15 mouse cellular contexts compared by ENCODE assay signal in genomic region chr10:75627490-75627889, GRCm38 (mm10). TPM values are rescaled to one million over a fixed set of nuclear protein-coding genes. Genes with fewer than 3 reads are reported as not detected.
DNase-seq lines count a peak whose midpoint lies in the region; ATAC-seq lines count a peak whose summit lies in the region.
"Had no signal": no experiment of that assay in that cellular context is flagged by ENCODE, and none has a peak within 500 bp of the region (broad histone marks: within the 10 kb centered on the region; RNA-seq: fewer than 3 reads in every experiment).

No protein-coding gene starts in this region.

- no peaks in the 10 kb centered on the region for H3K9me3 ChIP-seq in forebrain, embryonic 14.5 days (replicated peaks; ENCODE audit: control insufficient read depth, low read length)
- H3K9me3 ChIP-seq in forebrain, embryonic 15.5 days, result no peaks in the 10 kb centered on the region
- H3K9me3 ChIP-seq: hindbrain, embryonic 15.5 days; neural tube, embryonic 12.5 days had no signal

- intact Hi-C loops in gastrocnemius, postnatal 36 days (cut with DNase I), result no loop called here

- H3K4me3 ChIP-seq in forebrain, embryonic 14.5 days (ENCODE audit: low read depth, low read length), result no peak overlapping the region
- no peak overlapping the region for H3K4me3 ChIP-seq in forebrain, embryonic 15.5 days
- H3K4me3 ChIP-seq: hindbrain, embryonic 15.5 days; neural tube, embryonic 12.5 days had no signal

- no peak overlapping the region for H3K9ac ChIP-seq in forebrain, embryonic 14.5 days (ENCODE audit: low read length)
- no peak overlapping the region for H3K9ac ChIP-seq in forebrain, embryonic 15.5 days (replicated peaks)
- H3K9ac ChIP-seq: hindbrain, embryonic 15.5 days; neural tube, embryonic 12.5 days had no signal

- H3K27ac ChIP-seq in forebrain, embryonic 14.5 days (ENCODE audit: low read depth, low read length), result no peak overlapping the region
- H3K27ac ChIP-seq in forebrain, embryonic 15.5 days (replicated peaks), result no peak overlapping the region
- H3K27ac ChIP-seq: hindbrain, embryonic 15.5 days; neural tube, embryonic 12.5 days had no signal

- H3K27me3 ChIP-seq in forebrain, embryonic 14.5 days (replicated peaks; ENCODE audit: control insufficient read depth, insufficient read depth, low read length), result no peaks in the 10 kb centered on the region
- no peaks in the 10 kb centered on the region for H3K27me3 ChIP-seq in forebrain, embryonic 15.5 days
- H3K27me3 ChIP-seq: hindbrain, embryonic 15.5 days; neural tube, embryonic 12.5 days had no signal

- WGBS in forebrain, embryonic 14.5 days, result 75% methylated on average over 3 of the region's 3 CpGs
- 60% methylated on average over 3 of the region's 3 CpGs for WGBS in forebrain, embryonic 15.5 days

- DNase-seq in forebrain, embryonic 14.5 days (ENCODE audit: low spot score), result peak; percentile 41
- peak; percentile 26 for DNase-seq in kidney, postnatal 10 days
- no peak for DNase-seq in kidney, adult 9 months
- peak; percentile 40 to 49 for DNase-seq in adrenal gland, adult 18-20 months (ENCODE audit: low spot score in 2 of 2)
- peak; percentile 39 to 42 for DNase-seq in gastrocnemius, postnatal 36 days
- DNase-seq in cerebellum, adult 8-10 months, result no peak
- DNase-seq in left cerebral cortex, adult 9 months (ENCODE audit: low spot score in 2 of 2), result no peak
- DNase-seq: kidney, adult 18-20 months; kidney, postnatal 36 days; layer of hippocampus, postnatal 36 days; retina, postnatal 1 day had no signal

- H3K4me2 ChIP-seq in forebrain, embryonic 14.5 days (ENCODE audit: low read length), result no peak overlapping the region
- H3K4me2 ChIP-seq in forebrain, embryonic 15.5 days (replicated peaks), result no peak overlapping the region
- H3K4me2 ChIP-seq: hindbrain, embryonic 15.5 days; neural tube, embryonic 12.5 days had no signal

- no peaks in the 10 kb centered on the region for H3K4me1 ChIP-seq in forebrain, embryonic 14.5 days (ENCODE audit: control insufficient read depth, insufficient read depth, low read length)
- H3K4me1 ChIP-seq in forebrain, embryonic 15.5 days, result no peaks in the 10 kb centered on the region
- H3K4me1 ChIP-seq: hindbrain, embryonic 15.5 days; neural tube, embryonic 12.5 days had no signal

- H3K36me3 ChIP-seq in forebrain, embryonic 14.5 days (ENCODE audit: control insufficient read depth, insufficient read depth, low read length), result no peaks in the 10 kb centered on the region
- no peaks in the 10 kb centered on the region for H3K36me3 ChIP-seq in forebrain, embryonic 15.5 days
- H3K36me3 ChIP-seq: hindbrain, embryonic 15.5 days; neural tube, embryonic 12.5 days had no signal

- ATAC-seq in forebrain, embryonic 14.5 days, result no peak
- ATAC-seq in forebrain, embryonic 15.5 days (replicated peaks), result no peak
- ATAC-seq: forebrain, embryonic 16.5 days had no signal

RNA-seq across cellular contexts. Expression of gene Susd2, which starts 16.3 kb away (rescaled TPM):
- polyA plus RNA-seq in forebrain, embryonic 14.5 days (2014; fragmentation: Nextera tagmentation; extraction: Ambion mirVana), result 1.3 TPM in 2 replicates
- polyA plus RNA-seq in forebrain, embryonic 15.5 days (2015; fragmentation: Nextera tagmentation; extraction: Ambion mirVana), result 1.0 and 1.4 TPM in 2 replicates
- total RNA-seq in adrenal gland, adult 18-20 months (2021), result 10 to 100 TPM; 10.4 to 10.7 TPM
- 1 to 10 TPM in 1 of 2 experiments, under 1 TPM in 1; 0.99 to 1.4 TPM for total RNA-seq in gastrocnemius, postnatal 36 days (2021)

RNA-seq across cellular contexts. Expression of gene Ggt5, which starts 38.4 kb away (rescaled TPM):
- 1.8 and 2.1 TPM in 2 replicates for polyA plus RNA-seq in forebrain, embryonic 14.5 days (2014; fragmentation: Nextera tagmentation; extraction: Ambion mirVana)
- 2.5 and 3.0 TPM in 2 replicates for polyA plus RNA-seq in forebrain, embryonic 15.5 days (2015; fragmentation: Nextera tagmentation; extraction: Ambion mirVana)
- total RNA-seq in adrenal gland, adult 18-20 months (2021), result 1 to 10 TPM; 3.7 to 5.2 TPM
- total RNA-seq in gastrocnemius, postnatal 36 days (2021), result 1 to 10 TPM; 3.0 to 5.2 TPM

Comparison
In these comparisons a context has a peak if more than half of its experiments do, and no peak if none do; other contexts are left out.
1. DNase-seq: peak in forebrain, embryonic 14.5 days (single experiment), kidney, postnatal 10 days (single experiment), adrenal gland, adult 18-20 months (2 of 2) and gastrocnemius, postnatal 36 days (2 of 2); none in kidney, adult 9 months (single experiment), cerebellum, adult 8-10 months (single experiment) and left cerebral cortex, adult 9 months (0 of 2).
2. RNA of gene Susd2, which starts 16.3 kb away (total RNA-seq): 10.4 to 10.7 TPM in adrenal gland, adult 18-20 months; 0.99 to 1.4 TPM in gastrocnemius, postnatal 36 days; every median in the first group is over 4 times any median in the second.